Mouse (Mus musculus) gastrocnemius, adult 2 months (tissue): ENCODE data around the gene Pld1. TPM values are rescaled to one million over a fixed set of nuclear protein-coding genes. Genes with fewer than 3 reads are reported as not detected.

ENCODE experiments used
- DNase-seq: peaks from one replicate; pipeline ENCODE4 v3.0.0; 2022
- H3K27ac ChIP-seq: fragments of 200-600 bp; 2 replicates; pipeline ENCODE4 v1.8.1; 2022; ENCODE audit warnings: mild to moderate bottlenecking
- H3K4me3 ChIP-seq: fragments of 200-600 bp; 2 replicates; pipeline ENCODE4 v1.8.1; 2022; ENCODE audit warnings: mild to moderate bottlenecking, moderate library complexity
- CTCF ChIP-seq: fragments of 200-600 bp; IDR thresholded peaks from 2 replicates; pipeline ENCODE4 v1.8.1; 2022; ENCODE audit warnings: antibody characterized with exemption, mild to moderate bottlenecking, moderate library complexity
- intact Hi-C: fragments of 180-260 bp; cut with DNase I; formaldehyde crosslinking; loops from one replicate; pipeline ENCODE4 v1.15.1; 2025
- total RNA-seq, 2 experiments: library from RNA; stranded (reverse); gene quantifications; 2 replicates each; pipeline ENCODE4 v1.2.3; 2021

The Pld1 gene
- total RNA-seq, 2 experiments from 2014 or later, result 4.6 to 6.1 TPM

GRCm38 (mm10) chr3:27951721-27952120, 13.2 kb downstream of the Pld1 start:
- Histone ChIP-seq H3K4me3 (no peak overlapping the region), H3K27ac (no peak overlapping the region)
- intact Hi-C loops, result no loop called here
- no peak for DNase-seq
- no peak for TF ChIP-seq CTCF

GRCm38 (mm10) chr3:27956006-27956405, 17.5 kb downstream of the Pld1 start:
- H3K27ac ChIP-seq, result no peak overlapping the region
- intact Hi-C loops, result no loop called here
- DNase-seq, result no peak
- no peak for TF ChIP-seq CTCF
- no peak overlapping the region for H3K4me3 ChIP-seq

GRCm38 (mm10) chr3:27959221-27959620, 20.7 kb downstream of the Pld1 start:
- no peak overlapping the region for H3K4me3 ChIP-seq
- intact Hi-C loops, result no loop called here
- DNase-seq, result no peak
- TF ChIP-seq CTCF, result no peak
- H3K27ac ChIP-seq, result no peak overlapping the region

- H3K4me3 ChIP-seq, result no peak overlapping the region
- DNase-seq, result no peak
- TF ChIP-seq CTCF, result no peak
- H3K27ac ChIP-seq, result no peak overlapping the region
- intact Hi-C loops, result no loop called here
Measured at GRCm38 (mm10) chr3:27961162-27961561, 22.7 kb downstream of the Pld1 start.

GRCm38 (mm10) chr3:27963795-27964201, 25.3 kb downstream of the Pld1 start:
- Histone ChIP-seq H3K27ac (no peak overlapping the region), H3K4me3 (no peak overlapping the region)
- TF ChIP-seq CTCF, result no peak
- DNase-seq, result no peak
- intact Hi-C loops, result no loop called here

- intact Hi-C loops, result no loop called here
- TF ChIP-seq CTCF, result no peak
- no peak for DNase-seq
- H3K4me3 ChIP-seq, result no peak overlapping the region
- H3K27ac ChIP-seq, result no peak overlapping the region
Measured at GRCm38 (mm10) chr3:27968671-27969070, 30.2 kb downstream of the Pld1 start.

GRCm38 (mm10) chr3:27973936-27974335, 35.4 kb downstream of the Pld1 start:
- H3K27ac ChIP-seq, result no peak overlapping the region
- intact Hi-C loops, result no loop called here
- H3K4me3 ChIP-seq, result no peak overlapping the region
- TF ChIP-seq CTCF, result no peak
- no peak for DNase-seq

GRCm38 (mm10) chr3:27974981-27975380, 36.5 kb downstream of the Pld1 start:
- no peak for TF ChIP-seq CTCF
- Histone ChIP-seq H3K27ac (no peak overlapping the region), H3K4me3 (no peak overlapping the region)
- no peak for DNase-seq
- intact Hi-C loops, result no loop called here

- intact Hi-C loops, result no loop called here
- Histone ChIP-seq H3K27ac (no peak overlapping the region), H3K4me3 (no peak overlapping the region)
Measured at GRCm38 (mm10) chr3:27976931-27977544, 38.5 kb downstream of the Pld1 start.

GRCm38 (mm10) chr3:27978030-27978723, 39.7 kb downstream of the Pld1 start:
- no peak overlapping the region for H3K4me3 ChIP-seq
- DNase-seq, result no peak
- no peak for TF ChIP-seq CTCF
- intact Hi-C loops, result no loop called here
- no peak overlapping the region for H3K27ac ChIP-seq

More at GRCm38 (mm10) chr3:27976931-27977544, 38.5 kb downstream of the Pld1 start:
- DNase-seq, result no peak
- TF ChIP-seq CTCF, result no peak

- no peak overlapping the region for H3K4me3 ChIP-seq
- intact Hi-C loops, result loop anchor here (5.0 kb wide), 1 partner anchor 119 kb away; no protein-coding TSS in a partner anchor
- H3K27ac ChIP-seq, result no peak overlapping the region
- TF ChIP-seq CTCF, result no peak
- DNase-seq, result no peak
Measured at GRCm38 (mm10) chr3:27981591-27981990, 43.1 kb downstream of the Pld1 start.

GRCm38 (mm10) chr3:27982436-27983017, 44.0 kb downstream of the Pld1 start:
- no peak overlapping the region for H3K4me3 ChIP-seq
- peak; percentile 77 for DNase-seq
- intact Hi-C loops, result loop anchor here (1.0 to 5.0 kb wide), 2 partner anchors 120 to 125 kb away; no protein-coding TSS in a partner anchor
- H3K27ac ChIP-seq, result peak overlapping the region; percentile 83
- peak; percentile 85 for TF ChIP-seq CTCF

- peak overlapping the region; percentile 77 for H3K4me3 ChIP-seq
- peak overlapping the region; percentile 83 for H3K27ac ChIP-seq
Measured at GRCm38 (mm10) chr3:27983274-27983673, 44.8 kb downstream of the Pld1 start.

More at GRCm38 (mm10) chr3:27983274-27983673, 44.8 kb downstream of the Pld1 start:
- no peak for TF ChIP-seq CTCF
- intact Hi-C loops, result loop anchor here (1.0 to 5.0 kb wide), 2 partner anchors 121 to 124 kb away; no protein-coding TSS in a partner anchor
- peak; percentile 40 for DNase-seq
